Mouse (Mus musculus): Measurements from ENCODE around the gene Ddx6.

GRCm38 (mm10) chr9:44663706-44664105 is 59.0 kb downstream of the Ddx6 start:
- no peak for TF ChIP-seq CTCF (IDR thresholded peaks at IDR 0.05; ENCODE audit: borderline replicate concordance, insufficient read depth, low read depth, low read length)
- no peak for TF ChIP-seq POLR2A (IDR thresholded peaks at IDR 0.05; ENCODE audit: borderline replicate concordance, insufficient read depth, low read length)

Data from cerebellum, adult 2 months (tissue).